Mouse (Mus musculus) left cerebral cortex, postnatal 36 days (tissue): ENCODE measurements around the gene Zmynd15. TPM values are rescaled to one million over a fixed set of nuclear protein-coding genes. Genes with fewer than 3 reads are reported as not detected.

Source experiments
- DNase-seq, 2 experiments: peaks; one replicate each; pipeline ENCODE4 v3.0.0; 2021 to 2022; ENCODE audit warnings: low spot score in 2 of 2, mixed read lengths in 1 of 2
- intact Hi-C: fragments of 180-260 bp; cut with DNase I; formaldehyde crosslinking; loops from one replicate; pipeline ENCODE4 v1.15.1; 2025
- microRNA-seq: library from miRNA; unstranded; fragments of <30 nt; microRNA quantifications from one replicate; pipeline ENCODE4 v1.2.0, GENCODE M21; 2022
- total RNA-seq, 2 experiments: library from RNA; stranded (reverse); gene quantifications; 2 replicates each; pipeline ENCODE4 v1.2.3; 2021

Gene Zmynd15
- total RNA-seq, 2 experiments from 2014 or later: 0.12 to 0.86 TPM

DNA sequence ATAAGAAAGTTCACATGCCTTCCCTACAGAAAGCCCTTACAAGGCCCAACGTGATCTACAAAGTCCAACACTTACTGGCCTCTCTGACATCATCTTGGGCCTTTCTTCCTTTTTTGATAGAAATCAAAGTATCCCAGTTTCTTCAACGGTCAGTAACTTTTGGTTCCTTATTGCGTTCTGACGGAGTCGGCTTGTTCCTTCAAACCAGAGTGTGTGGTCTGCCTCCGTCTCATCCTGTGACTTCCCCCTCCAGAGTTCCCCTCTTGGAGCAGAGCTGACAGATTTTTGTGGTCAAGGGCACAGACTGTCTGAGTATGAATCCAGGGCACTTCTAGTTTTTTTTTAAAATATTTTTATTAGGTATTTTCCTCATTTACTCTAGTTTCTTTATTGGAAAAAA is 30.5 kb downstream of the Zmynd15 start:
- intact Hi-C loops: no loop called here
- no peak for DNase-seq

GRCm38 (mm10) chr11:70499566-70500475 is 40.6 kb downstream of the Zmynd15 start:
- intact Hi-C loops: no loop called here
- DNase-seq: no peak

DNA sequence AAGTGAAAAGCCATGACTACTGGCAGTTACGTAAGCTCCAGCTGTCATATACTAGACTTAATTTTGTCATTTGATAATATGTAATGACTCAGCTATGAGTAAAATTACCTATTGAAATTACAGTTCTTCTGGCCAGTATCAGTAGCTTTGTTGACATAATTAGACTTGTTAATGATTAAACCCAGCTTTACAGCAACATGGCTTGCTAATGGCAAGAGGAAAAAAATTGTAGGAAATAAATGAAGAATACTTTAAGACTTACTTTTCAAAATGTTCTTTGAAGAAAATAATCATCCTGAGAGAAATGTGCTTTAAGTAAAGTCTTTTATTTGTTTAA is 41.2 kb downstream of the Zmynd15 start:
- DNase-seq: no peak
- intact Hi-C loops: no loop called here

DNA sequence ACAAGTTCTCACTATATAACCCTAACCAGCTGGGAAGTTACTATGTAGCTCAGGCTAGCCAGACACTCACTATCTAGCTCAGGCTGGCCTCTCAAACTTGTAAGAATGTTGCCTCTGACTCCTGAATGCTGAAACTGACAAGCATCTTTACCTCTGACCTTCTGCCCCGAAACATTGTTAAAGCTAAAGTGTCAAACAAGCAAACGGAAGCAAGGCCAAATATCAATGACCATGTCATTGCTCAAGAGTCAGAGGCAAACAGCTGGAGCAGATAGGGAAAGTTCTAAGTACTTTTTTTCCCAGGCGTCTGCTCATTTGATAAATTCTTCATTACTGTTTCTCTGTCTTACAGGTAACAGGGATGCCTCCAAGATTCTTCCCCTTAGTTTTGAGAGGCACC is 42.8 kb downstream of the Zmynd15 start:
- intact Hi-C loops: no loop called here
- DNase-seq: no peak

GRCm38 (mm10) chr11:70504970-70505369 is 45.7 kb downstream of the Zmynd15 start, which contains the start of gene Tm4sf5:
Gene Tm4sf5 (plus strand): TSS chr11:70505244.
- intact Hi-C loops: loop anchor here (5.0 kb wide), 3 partner anchors 53 to 93 kb away; partner anchors contain the start of genes Arrb2, Med11 and Pelp1
- DNase-seq: no peak

- intact Hi-C loops: loop anchor here (5.0 kb wide), 3 partner anchors 54 to 94 kb away; partner anchors contain the start of genes Arrb2, Med11 and Pelp1
- no peak for DNase-seq
Observed at GRCm38 (mm10) chr11:70506385-70506784, 47.2 kb downstream of the Zmynd15 start.

- no peak for DNase-seq
- intact Hi-C loops: loop anchor here (5.0 kb wide), 3 partner anchors 55 to 95 kb away; partner anchors contain the start of genes Arrb2, Med11 and Pelp1
Observed at GRCm38 (mm10) chr11:70506962-70507515, 47.8 kb downstream of the Zmynd15 start.

DNA sequence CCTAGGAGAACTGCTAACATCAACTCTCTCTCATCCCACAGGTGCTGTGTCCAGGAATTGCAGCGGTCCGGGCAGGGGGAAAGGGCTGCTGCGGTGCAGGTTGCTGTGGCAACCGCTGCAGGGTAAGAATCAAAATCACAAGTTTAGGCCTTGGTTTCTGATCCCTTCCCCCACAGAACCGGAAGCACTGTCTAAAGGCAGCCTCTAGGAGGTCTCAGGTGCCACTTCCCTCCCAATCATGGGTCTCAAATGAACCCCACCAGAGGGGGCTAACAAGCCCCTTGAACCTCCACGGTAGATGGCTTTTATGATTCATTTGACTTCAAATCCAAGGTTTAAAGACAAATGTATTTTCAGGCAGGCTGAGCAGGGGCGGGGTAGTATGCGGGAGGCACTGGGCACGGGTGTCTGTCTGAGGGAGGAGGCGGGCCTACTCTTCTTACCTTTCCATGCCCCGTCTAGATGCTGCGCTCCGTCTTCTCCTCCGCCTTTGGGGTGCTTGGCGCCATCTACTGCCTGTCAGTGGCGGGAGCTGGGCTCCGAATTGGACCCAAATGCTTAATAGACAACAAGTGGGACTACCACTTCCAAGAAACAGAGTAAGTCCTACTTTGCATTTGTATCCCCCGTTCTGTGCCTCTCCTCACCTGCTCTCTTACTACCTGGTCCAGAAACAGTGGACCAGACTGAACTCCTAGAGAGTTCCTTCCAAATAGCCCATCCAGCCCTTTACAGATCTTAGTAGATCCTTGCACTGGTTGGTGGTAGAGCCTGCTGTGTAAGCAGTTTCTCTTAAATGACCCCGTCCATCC is 50.7 kb downstream of the Zmynd15 start:
- DNase-seq: peak; percentile 21 to 41
- intact Hi-C loops: loop anchor here (5.0 kb wide), 3 partner anchors 58 to 98 kb away; partner anchors contain the start of genes Arrb2, Med11 and Pelp1

DNA sequence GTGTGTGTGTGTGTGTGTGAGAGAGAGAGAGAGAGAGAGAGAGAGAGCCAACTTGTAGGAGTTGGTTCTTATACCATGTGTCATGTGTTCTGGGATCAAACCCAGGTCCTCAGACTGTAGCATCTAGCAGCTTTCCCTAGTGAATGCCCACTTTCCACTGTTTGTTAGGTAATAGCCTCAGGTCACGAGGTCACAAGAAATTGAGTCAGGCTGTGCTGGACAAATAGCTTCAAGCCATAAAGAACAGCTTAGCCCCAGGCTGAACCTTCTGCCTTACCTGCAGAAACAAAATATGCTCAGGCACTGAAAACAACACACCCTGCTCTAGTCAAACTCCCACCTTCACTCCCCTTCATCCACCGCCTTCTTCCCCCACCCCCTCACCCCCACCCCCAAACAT is 52.0 kb downstream of the Zmynd15 start:
- DNase-seq: no peak
- intact Hi-C loops: no loop called here

DNA sequence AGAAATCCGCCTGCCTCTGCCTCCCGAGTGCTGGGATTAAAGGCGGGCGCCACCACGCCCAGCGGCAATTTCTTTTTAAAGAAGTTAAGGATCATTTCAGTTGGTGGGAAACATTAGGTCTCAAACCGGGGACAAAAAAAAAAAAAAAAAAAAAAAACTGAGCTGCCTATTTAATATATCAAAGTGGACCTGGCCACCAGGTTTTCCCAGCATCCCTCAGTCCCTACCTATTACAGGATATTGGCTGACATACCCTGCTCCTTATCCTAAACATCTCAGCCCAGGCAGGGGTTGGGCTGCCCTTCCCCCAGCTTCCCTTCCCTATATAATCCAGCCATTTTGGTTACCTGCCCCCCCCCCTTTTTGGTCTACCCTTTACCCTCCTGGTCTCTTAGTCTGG is 52.6 kb downstream of the Zmynd15 start:
- intact Hi-C loops: no loop called here
- DNase-seq: no peak

- DNase-seq: no peak
- intact Hi-C loops: no loop called here
Observed at GRCm38 (mm10) chr11:70512709-70513342, 53.6 kb downstream of the Zmynd15 start.

- intact Hi-C loops: no loop called here
- no peak for DNase-seq
Observed at GRCm38 (mm10) chr11:70513520-70513919, 54.3 kb downstream of the Zmynd15 start.

DNA sequence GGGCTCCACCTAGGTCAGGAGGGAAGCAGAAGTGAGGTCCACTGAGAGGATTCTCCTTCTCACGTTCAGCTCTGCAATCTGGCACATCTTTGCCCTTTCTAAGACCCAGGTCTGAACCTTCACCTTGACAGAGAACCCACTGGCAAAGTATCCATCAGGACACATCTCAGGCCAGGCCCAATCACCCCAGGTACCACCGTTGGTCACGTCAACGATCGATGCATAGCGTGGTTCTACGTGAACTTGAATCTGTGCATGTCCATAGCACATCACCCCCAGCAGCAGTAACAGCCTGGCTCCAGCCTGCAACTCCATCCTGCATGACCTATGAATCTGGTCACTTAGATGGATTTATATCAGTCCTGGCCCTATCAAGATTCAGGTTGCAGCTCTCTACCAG is 55.1 kb downstream of the Zmynd15 start, which contains the start of gene Vmo1:
TSS of gene Vmo1 (minus strand) at position 329 of the 400 bp plus-strand sequence.
- DNase-seq: no peak
- intact Hi-C loops: no loop called here

Small RNA genes within 50 kb of the gene (microRNA-seq; reads per million reads assigned to microRNA genes)
- gene Mir7115: 1.8 reads per million

Other genes starting within 250 kb of the Zmynd15 start
- gene Slc16a11, start 246.7 kb upstream of the Zmynd15 start, total RNA-seq: 10 to 100 TPM; 30.7 to 38.2 TPM
- gene Slc16a13, start 238.4 kb upstream of the Zmynd15 start, total RNA-seq: 1 to 10 TPM; 7.2 to 8.1 TPM
- gene Bcl6b, start 229.6 kb upstream of the Zmynd15 start, total RNA-seq: 1 to 10 TPM; 1.7 to 1.8 TPM
- 10 to 100 TPM; 46.9 to 50.3 TPM for gene 0610010K14Rik, start 221.5 kb upstream of the Zmynd15 start, total RNA-seq
- gene Gm21988, start 219.6 kb upstream of the Zmynd15 start, total RNA-seq: 1 to 10 TPM; 5.3 to 6.4 TPM
- 100 to 1,000 TPM; 246 to 287 TPM for gene Rnasek, start 219.6 kb upstream of the Zmynd15 start, total RNA-seq
- gene Alox12, start 204.1 kb upstream of the Zmynd15 start, total RNA-seq: under 1 TPM; 0.25 to 0.43 TPM
- gene Alox12e, start 136.8 kb upstream of the Zmynd15 start, total RNA-seq: under 1 TPM; 0.17 to 0.54 TPM
- under 1 TPM in 1 of 2 experiments, not detected in 1; 0.39 TPM for gene Alox15, start 107.4 kb upstream of the Zmynd15 start, total RNA-seq
- gene Pelp1, start 49.4 kb upstream of the Zmynd15 start, total RNA-seq: 10 to 100 TPM; 35.5 to 37.0 TPM
- 10 to 100 TPM; 55.5 to 76.0 TPM for gene Arrb2, start 26.8 kb upstream of the Zmynd15 start, total RNA-seq
- gene Med11, start 7.5 kb upstream of the Zmynd15 start, total RNA-seq: 10 to 100 TPM; 14.0 to 16.7 TPM
- gene Cxcl16, start 551 bp downstream of the Zmynd15 start, total RNA-seq: 1 to 10 TPM in 1 of 2 experiments, under 1 TPM in 1; 0.94 to 1.0 TPM
- gene Tm4sf5, start 45.8 kb downstream of the Zmynd15 start, total RNA-seq: not detected
- not detected for gene Vmo1, start 55.2 kb downstream of the Zmynd15 start, total RNA-seq
- gene Gltpd2, start 59.8 kb downstream of the Zmynd15 start, total RNA-seq: not detected
- gene Psmb6, start 65.9 kb downstream of the Zmynd15 start, total RNA-seq: 100 to 1,000 TPM; 164 to 187 TPM
- not detected for gene Gm40193, start 73.5 kb downstream of the Zmynd15 start, total RNA-seq
- 10 to 100 TPM; 14.5 to 20.7 TPM for gene Pld2, start 80.6 kb downstream of the Zmynd15 start, total RNA-seq
- gene Mink1, start 103.4 kb downstream of the Zmynd15 start, total RNA-seq: 100 to 1,000 TPM; 380 to 465 TPM
- not detected for gene 4930544D05Rik, start 156.4 kb downstream of the Zmynd15 start, total RNA-seq
- gene Chrne, start 159.8 kb downstream of the Zmynd15 start, total RNA-seq: not detected
- gene Gp1ba, start 179.7 kb downstream of the Zmynd15 start, total RNA-seq: not detected
- 10 to 100 TPM; 78.6 to 87.8 TPM for gene Rnf167, start 187.8 kb downstream of the Zmynd15 start, total RNA-seq
- 100 to 1,000 TPM; 113 to 125 TPM for gene Slc25a11, start 188.0 kb downstream of the Zmynd15 start, total RNA-seq
- 100 to 1,000 TPM; 217 to 244 TPM for gene Pfn1, start 195.2 kb downstream of the Zmynd15 start, total RNA-seq
- gene Eno3, start 197.8 kb downstream of the Zmynd15 start, total RNA-seq: 1 to 10 TPM; 9.5 to 9.6 TPM
- gene Spag7, start 210.0 kb downstream of the Zmynd15 start, total RNA-seq: 10 to 100 TPM; 52.5 to 57.8 TPM
- gene Camta2, start 228.7 kb downstream of the Zmynd15 start, total RNA-seq: 100 to 1,000 TPM; 232 to 256 TPM
- 1 to 10 TPM; 1.8 to 1.9 TPM for gene Inca1, start 240.7 kb downstream of the Zmynd15 start, total RNA-seq
- gene Kif1c, start 241.1 kb downstream of the Zmynd15 start, total RNA-seq: 10 to 100 TPM; 58.9 to 59.3 TPM